Mouse (Mus musculus) G1E (cell line): ENCODE data around the gene Tpte.

Source experiments
- CTCF ChIP-seq: IDR thresholded peaks from 2 replicates; pipeline ENCODE4 v1.5.1; 2012; ENCODE audit warnings: low read depth, low read length, inconsistent platforms, mixed read lengths
- TAL1 ChIP-seq: conservative IDR thresholded peaks from 2 replicates; pipeline ENCODE4 v1.6.1; 2012; ENCODE audit warnings: low read depth, low read length, inconsistent platforms, mixed read lengths

- peak; percentile 50; the same call in 1 of the 2 replicates for TF ChIP-seq CTCF
- no peak for TF ChIP-seq TAL1
These were observed 93.7 kb downstream of the Tpte start for GRCm38 (mm10) chr8:22376903-22377302.
